Mouse (Mus musculus): ENCODE results near the gene Senp1.

GRCm38 (mm10) chr15:98074521-98074920, 19.0 kb downstream of the Senp1 start:
- TF ChIP-seq GATA1 (IDR thresholded peaks at IDR 0.05; ENCODE audit: low read length) (no peak), TAL1 (IDR thresholded peaks at IDR 0.05; ENCODE audit: low read length) (no peak)

Data from erythroblast, embryonic 14.5 days (primary cell).